Mouse (Mus musculus): ENCODE results near the gene Ube3b.

The Ube3b gene

GRCm38 (mm10) chr5:114373581-114373980 is 6.8 kb upstream of the Ube3b start:
- DNase-seq (ENCODE audit: low spot score), result no peak

GRCm38 (mm10) chr5:114374409-114375213 is 5.8 kb upstream of the Ube3b start:
- peak; percentile 41 for DNase-seq (ENCODE audit: low spot score)

- peak; percentile 63 for DNase-seq (ENCODE audit: low spot score)
These were observed 2.1 kb upstream of the Ube3b start for GRCm38 (mm10) chr5:114378177-114378920.

- peak; percentile 8 for DNase-seq (ENCODE audit: low spot score)
These were observed 1.5 kb upstream of the Ube3b start for GRCm38 (mm10) chr5:114378936-114379335.

- peak; percentile 19 for DNase-seq (ENCODE audit: low spot score)
These were observed 644 bp upstream of the Ube3b start for GRCm38 (mm10) chr5:114379763-114380162.

GRCm38 (mm10) chr5:114381013-114381351 is 575 bp downstream of the Ube3b start:
- no peak for DNase-seq (ENCODE audit: low spot score)

- DNase-seq (ENCODE audit: low spot score), result peak; percentile 58
These were observed 2.9 kb downstream of the Ube3b start for GRCm38 (mm10) chr5:114383184-114383904.

- DNase-seq (ENCODE audit: low spot score), result no peak
These were observed 4.0 kb downstream of the Ube3b start for GRCm38 (mm10) chr5:114384448-114384847.

GRCm38 (mm10) chr5:114393169-114393568 is 12.8 kb downstream of the Ube3b start:
- DNase-seq (ENCODE audit: low spot score), result no peak

GRCm38 (mm10) chr5:114406592-114406991 is 26.2 kb downstream of the Ube3b start:
- DNase-seq (ENCODE audit: low spot score), result no peak

GRCm38 (mm10) chr5:114407269-114407668 is 26.9 kb downstream of the Ube3b start:
- DNase-seq (ENCODE audit: low spot score), result no peak

- no peak for DNase-seq (ENCODE audit: low spot score)
These were observed 27.4 kb downstream of the Ube3b start for GRCm38 (mm10) chr5:114407810-114408209.

GRCm38 (mm10) chr5:114408846-114409245 is 28.4 kb downstream of the Ube3b start:
- no peak for DNase-seq (ENCODE audit: low spot score)

GRCm38 (mm10) chr5:114410429-114410828 is 30.0 kb downstream of the Ube3b start:
- DNase-seq (ENCODE audit: low spot score), result no peak

- no peak for DNase-seq (ENCODE audit: low spot score)
These were observed 32.1 kb downstream of the Ube3b start for GRCm38 (mm10) chr5:114412361-114412998.

GRCm38 (mm10) chr5:114413067-114413735 is 32.8 kb downstream of the Ube3b start:
- DNase-seq (ENCODE audit: low spot score), result no peak

GRCm38 (mm10) chr5:114415606-114416005 is 35.2 kb downstream of the Ube3b start:
- no peak for DNase-seq (ENCODE audit: low spot score)

- no peak for DNase-seq (ENCODE audit: low spot score)
These were observed 36.4 kb downstream of the Ube3b start for GRCm38 (mm10) chr5:114416855-114417254.

- DNase-seq (ENCODE audit: low spot score), result no peak
These were observed 38.1 kb downstream of the Ube3b start for GRCm38 (mm10) chr5:114418541-114418940.

- no peak for DNase-seq (ENCODE audit: low spot score)
These were observed 41.3 kb downstream of the Ube3b start for GRCm38 (mm10) chr5:114421561-114422298.

- no peak for DNase-seq (ENCODE audit: low spot score)
These were observed 42.2 kb downstream of the Ube3b start for GRCm38 (mm10) chr5:114422591-114422990.
